Mouse (Mus musculus): ENCODE data around the gene Cwc15. TPM values are rescaled to one million over a fixed set of nuclear protein-coding genes. Genes with fewer than 3 reads are reported as not detected.
"Not testable (repeated sequence)": the region's sequence is repeated elsewhere in the genome, so short reads cannot be mapped to it uniquely, and the experiment has no call there.

The Cwc15 gene
- polyA plus RNA-seq (2015; fragmentation: Nextera tagmentation; extraction: Ambion mirVana): 103 and 118 TPM in 2 replicates

GRCm38 (mm10) chr9:14500023-14500915, at the start of gene Cwc15, which contains the start of gene Kdm4d:
Gene Cwc15 (plus strand): TSS chr9:14500617.
Gene Kdm4d (minus strand): TSS chr9:14500482.
- peaks cover 14% of the 10 kb centered on the region for H3K4me1 ChIP-seq (replicated peaks)
- H3K27ac ChIP-seq: peak within 1 kb of the TSS; percentile 68
- peak within 1 kb of the TSS; percentile 82 for H3K4me2 ChIP-seq
- H3K27me3 ChIP-seq: no peaks in the 10 kb centered on the region
- peak within 1 kb of the TSS; percentile 71 for H3K9ac ChIP-seq
- ATAC-seq (replicated peaks; ENCODE audit: insufficient number of reproducible peaks, insufficient read depth, low FRiP score, low read depth): peak; percentile 98
- peak within 1 kb of the TSS; percentile 70 for H3K4me3 ChIP-seq
- H3K9me3 ChIP-seq (replicated peaks): no peaks in the 10 kb centered on the region
- WGBS: under 1% methylated on average over 59 of the region's 59 CpGs
- peaks cover 31% of the 10 kb centered on the region for H3K36me3 ChIP-seq

DNA sequence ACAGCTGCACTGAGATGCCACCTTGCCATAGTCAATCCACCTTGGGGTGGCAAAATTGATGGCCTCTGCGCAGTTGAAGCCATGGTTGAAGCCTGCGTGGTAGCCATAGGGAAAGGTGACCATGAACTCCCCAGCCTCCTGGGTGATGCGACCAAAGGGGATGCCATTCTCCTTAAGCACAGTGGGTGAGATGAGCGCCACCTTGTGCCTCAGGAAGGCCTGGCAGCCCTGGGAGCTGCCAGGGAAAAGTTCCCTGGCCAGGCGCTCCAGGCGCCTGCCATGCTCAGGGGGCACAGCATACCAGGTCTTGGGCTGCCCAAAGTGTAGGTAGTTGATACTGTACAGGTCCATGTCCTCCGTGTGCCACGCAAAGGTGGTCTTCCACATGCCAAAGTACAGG, 49.3 kb upstream of the Cwc15 start:
- H3K4me2 ChIP-seq; H3K27me3 ChIP-seq; H3K36me3 ChIP-seq; H3K9ac ChIP-seq; H3K9me3 ChIP-seq (replicated peaks); H3K4me1 ChIP-seq (replicated peaks); H3K27ac ChIP-seq; ATAC-seq (replicated peaks; ENCODE audit: insufficient number of reproducible peaks, insufficient read depth, low FRiP score, low read depth); H3K4me3 ChIP-seq: not testable (repeated sequence)
- WGBS: 51% methylated on average over 8 of the region's 8 CpGs

DNA sequence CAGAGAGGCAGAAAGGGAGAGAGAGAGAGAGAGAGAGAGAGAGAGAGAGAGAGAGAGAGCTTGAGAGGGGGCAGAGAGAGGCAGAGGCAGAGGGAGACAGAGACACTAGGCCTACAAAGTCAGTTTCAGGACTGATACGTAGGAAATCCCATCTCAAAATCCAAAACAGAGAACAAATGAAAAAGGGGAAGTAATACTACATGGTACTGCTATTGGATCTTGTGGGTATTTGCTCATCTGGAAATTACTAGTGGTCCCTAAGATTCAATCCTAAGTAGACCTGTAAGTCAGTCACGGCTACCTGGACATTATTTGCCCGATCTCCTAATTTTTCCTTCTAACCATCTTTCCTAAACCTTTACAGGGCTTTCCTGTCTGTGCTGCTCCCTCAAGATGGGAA, 44.1 kb upstream of the Cwc15 start:
- no peak for ATAC-seq (replicated peaks; ENCODE audit: insufficient number of reproducible peaks, insufficient read depth, low FRiP score, low read depth)
- 83% methylated on average over 3 of the region's 3 CpGs for WGBS
- H3K4me1 ChIP-seq (replicated peaks): no peaks in the 10 kb centered on the region

GRCm38 (mm10) chr9:14462536-14462935, 37.9 kb upstream of the Cwc15 start:
- ATAC-seq (replicated peaks; ENCODE audit: insufficient number of reproducible peaks, insufficient read depth, low FRiP score, low read depth); H3K36me3 ChIP-seq; H3K4me3 ChIP-seq; H3K4me2 ChIP-seq; H3K9me3 ChIP-seq (replicated peaks); H3K9ac ChIP-seq; H3K27ac ChIP-seq; H3K4me1 ChIP-seq (replicated peaks); H3K27me3 ChIP-seq: not testable (repeated sequence)
- 78% methylated on average over 1 of the region's 1 CpGs for WGBS

More for the DNA sequence above, 44.1 kb upstream of the Cwc15 start:
- H3K4me3 ChIP-seq: no peak overlapping the region
- H3K36me3 ChIP-seq: no peaks in the 10 kb centered on the region
- no peak overlapping the region for H3K4me2 ChIP-seq
- H3K27ac ChIP-seq: no peak overlapping the region
- H3K9me3 ChIP-seq (replicated peaks): no peaks in the 10 kb centered on the region
- H3K27me3 ChIP-seq: no peaks in the 10 kb centered on the region
- H3K9ac ChIP-seq: no peak overlapping the region

- 69% methylated on average over 10 of the region's 12 CpGs for WGBS
- not testable (repeated sequence) for H3K36me3 ChIP-seq; H3K4me1 ChIP-seq (replicated peaks); H3K27me3 ChIP-seq; H3K4me2 ChIP-seq; H3K4me3 ChIP-seq; H3K9me3 ChIP-seq (replicated peaks); H3K27ac ChIP-seq; H3K9ac ChIP-seq
- peak; percentile 43; the same call in 1 of the 2 replicates for ATAC-seq (replicated peaks; ENCODE audit: insufficient number of reproducible peaks, insufficient read depth, low FRiP score, low read depth)
Observed at GRCm38 (mm10) chr9:14463668-14464067, 36.7 kb upstream of the Cwc15 start.

DNA sequence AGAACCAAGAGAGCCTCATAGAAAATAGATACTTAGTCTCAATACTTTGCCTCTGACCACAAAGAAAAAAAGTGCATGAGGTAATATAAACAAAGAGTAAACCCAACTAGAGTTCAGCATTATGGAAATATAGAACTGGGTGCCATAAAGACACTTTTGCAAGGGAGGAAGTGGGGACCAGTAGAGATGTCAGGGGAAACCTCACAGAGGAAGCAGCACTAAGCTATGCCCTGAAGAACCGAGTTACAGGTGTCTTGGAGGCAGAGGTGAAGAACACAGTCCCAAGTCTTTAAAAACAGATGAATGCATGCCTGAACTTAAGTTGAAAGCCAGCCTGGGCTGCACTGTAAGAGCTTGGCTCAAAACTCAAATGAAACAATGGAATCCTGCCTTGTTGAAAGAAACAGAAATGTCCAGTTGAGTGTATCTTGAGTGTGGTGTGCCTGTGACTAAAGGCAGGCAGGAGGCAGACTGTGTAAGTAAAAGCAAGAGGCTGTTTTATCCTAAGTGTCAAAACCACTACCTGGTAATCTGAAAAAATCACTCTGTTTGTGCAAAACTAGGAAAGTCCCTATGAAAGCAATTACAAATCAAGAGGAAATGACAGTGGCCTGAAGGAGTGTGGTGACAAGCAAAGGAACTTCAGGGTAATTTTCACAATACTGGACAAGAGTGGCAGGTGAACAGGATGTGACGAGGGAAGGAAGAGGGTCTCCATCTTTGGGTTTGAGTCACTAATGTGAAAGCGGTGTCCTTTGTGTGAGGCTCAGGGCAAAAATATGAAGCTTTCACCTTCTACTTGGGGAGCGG, 1.3 kb upstream of the Cwc15 start:
- 74% methylated on average over 4 of the region's 4 CpGs for WGBS
- Histone ChIP-seq H3K4me1 (replicated peaks) (peaks cover 14% of the 10 kb centered on the region), H3K27me3 (no peaks in the 10 kb centered on the region), H3K4me3 (peak overlapping the region; percentile 70), H3K36me3 (peaks cover 21% of the 10 kb centered on the region), H3K9me3 (replicated peaks) (no peaks in the 10 kb centered on the region), H3K27ac (no peak overlapping the region), H3K4me2 (peak overlapping the region; percentile 82), H3K9ac (no peak overlapping the region)
- no peak for ATAC-seq (replicated peaks; ENCODE audit: insufficient number of reproducible peaks, insufficient read depth, low FRiP score, low read depth)

- Histone ChIP-seq H3K4me3 (peak overlapping the region; percentile 70), H3K4me1 (replicated peaks) (peaks cover 14% of the 10 kb centered on the region), H3K9me3 (replicated peaks) (no peaks in the 10 kb centered on the region), H3K9ac (peak overlapping the region; percentile 71), H3K4me2 (peak overlapping the region; percentile 80), H3K36me3 (peaks cover 38% of the 10 kb centered on the region), H3K27ac (peak overlapping the region; percentile 68), H3K27me3 (no peaks in the 10 kb centered on the region)
- WGBS: 4% methylated on average over 10 of the region's 10 CpGs
- ATAC-seq (replicated peaks; ENCODE audit: insufficient number of reproducible peaks, insufficient read depth, low FRiP score, low read depth): no peak
Observed at GRCm38 (mm10) chr9:14500916-14501424, 553 bp downstream of the Cwc15 start.

GRCm38 (mm10) chr9:14512633-14513445, 12.4 kb downstream of the Cwc15 start:
- Histone ChIP-seq H3K27me3 (no peaks in the 10 kb centered on the region), H3K9me3 (replicated peaks) (no peaks in the 10 kb centered on the region), H3K27ac (no peak overlapping the region), H3K9ac (no peak overlapping the region), H3K4me3 (no peak overlapping the region), H3K36me3 (peaks cover 31% of the 10 kb centered on the region), H3K4me2 (no peak overlapping the region), H3K4me1 (replicated peaks) (no peaks in the 10 kb centered on the region)
- 71% methylated on average over 9 of the region's 9 CpGs for WGBS
- ATAC-seq (replicated peaks; ENCODE audit: insufficient number of reproducible peaks, insufficient read depth, low FRiP score, low read depth): no peak

DNA sequence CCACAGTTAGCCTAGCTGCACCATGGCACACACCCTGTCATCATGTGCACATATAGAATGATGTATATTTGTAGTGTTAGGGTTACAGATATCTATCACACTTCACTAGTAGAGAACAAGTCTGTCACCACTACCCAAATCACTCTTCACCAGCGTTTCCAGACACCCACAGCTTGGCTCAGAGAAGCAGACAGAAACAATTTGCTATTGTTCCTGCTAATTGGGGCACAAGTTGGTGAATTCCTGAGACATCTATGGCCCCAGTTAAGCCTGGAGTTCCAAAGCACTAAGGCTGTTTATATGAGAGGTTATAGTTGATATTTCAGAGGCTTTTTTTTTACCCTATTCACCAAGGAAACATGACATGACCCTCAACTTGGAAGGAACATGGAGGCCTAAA, 16.9 kb downstream of the Cwc15 start:
- H3K9me3 ChIP-seq (replicated peaks): no peaks in the 10 kb centered on the region
- WGBS: 41% methylated on average over 1 of the region's 1 CpGs

DNA sequence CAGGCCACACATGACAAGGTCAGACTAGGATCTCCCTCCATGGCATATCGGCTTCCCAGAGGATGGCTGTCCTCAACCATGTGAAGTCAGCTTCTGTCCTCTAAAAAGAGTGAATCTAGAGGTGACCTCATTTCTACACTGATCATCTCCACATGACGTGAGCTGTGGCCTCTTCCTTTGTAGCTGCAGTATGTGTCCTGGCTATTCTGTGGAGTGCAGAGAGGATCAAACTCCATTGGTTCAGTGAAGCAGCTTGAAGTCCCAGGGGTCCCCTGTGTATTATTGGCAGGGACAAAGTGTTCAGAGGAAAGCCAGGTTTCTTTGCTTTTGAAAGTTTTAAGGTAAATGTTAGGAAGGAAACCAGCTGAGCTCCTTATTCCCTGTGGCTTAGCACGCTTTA, 17.7 kb downstream of the Cwc15 start:
- no peak overlapping the region for H3K4me2 ChIP-seq
- H3K9me3 ChIP-seq (replicated peaks): no peaks in the 10 kb centered on the region
- H3K27ac ChIP-seq: no peak overlapping the region
- no peaks in the 10 kb centered on the region for H3K27me3 ChIP-seq
- H3K36me3 ChIP-seq: no peaks in the 10 kb centered on the region
- H3K9ac ChIP-seq: no peak overlapping the region
- H3K4me3 ChIP-seq: no peak overlapping the region
- H3K4me1 ChIP-seq (replicated peaks): peaks cover 16% of the 10 kb centered on the region
- 74% methylated on average over 3 of the region's 3 CpGs for WGBS
- ATAC-seq (replicated peaks; ENCODE audit: insufficient number of reproducible peaks, insufficient read depth, low FRiP score, low read depth): no peak

More for the DNA sequence above, 16.9 kb downstream of the Cwc15 start:
- H3K27ac ChIP-seq: no peak overlapping the region
- peaks cover 16% of the 10 kb centered on the region for H3K4me1 ChIP-seq (replicated peaks)
- H3K9ac ChIP-seq: no peak overlapping the region
- no peak for ATAC-seq (replicated peaks; ENCODE audit: insufficient number of reproducible peaks, insufficient read depth, low FRiP score, low read depth)
- H3K27me3 ChIP-seq: no peaks in the 10 kb centered on the region
- H3K36me3 ChIP-seq: no peaks in the 10 kb centered on the region
- H3K4me3 ChIP-seq: no peak overlapping the region
- H3K4me2 ChIP-seq: no peak overlapping the region

All from heart, embryonic 15.5 days (tissue).